Comparison of ENCODE assay signal across 23 mouse cellular contexts in the genomic region with DNA sequence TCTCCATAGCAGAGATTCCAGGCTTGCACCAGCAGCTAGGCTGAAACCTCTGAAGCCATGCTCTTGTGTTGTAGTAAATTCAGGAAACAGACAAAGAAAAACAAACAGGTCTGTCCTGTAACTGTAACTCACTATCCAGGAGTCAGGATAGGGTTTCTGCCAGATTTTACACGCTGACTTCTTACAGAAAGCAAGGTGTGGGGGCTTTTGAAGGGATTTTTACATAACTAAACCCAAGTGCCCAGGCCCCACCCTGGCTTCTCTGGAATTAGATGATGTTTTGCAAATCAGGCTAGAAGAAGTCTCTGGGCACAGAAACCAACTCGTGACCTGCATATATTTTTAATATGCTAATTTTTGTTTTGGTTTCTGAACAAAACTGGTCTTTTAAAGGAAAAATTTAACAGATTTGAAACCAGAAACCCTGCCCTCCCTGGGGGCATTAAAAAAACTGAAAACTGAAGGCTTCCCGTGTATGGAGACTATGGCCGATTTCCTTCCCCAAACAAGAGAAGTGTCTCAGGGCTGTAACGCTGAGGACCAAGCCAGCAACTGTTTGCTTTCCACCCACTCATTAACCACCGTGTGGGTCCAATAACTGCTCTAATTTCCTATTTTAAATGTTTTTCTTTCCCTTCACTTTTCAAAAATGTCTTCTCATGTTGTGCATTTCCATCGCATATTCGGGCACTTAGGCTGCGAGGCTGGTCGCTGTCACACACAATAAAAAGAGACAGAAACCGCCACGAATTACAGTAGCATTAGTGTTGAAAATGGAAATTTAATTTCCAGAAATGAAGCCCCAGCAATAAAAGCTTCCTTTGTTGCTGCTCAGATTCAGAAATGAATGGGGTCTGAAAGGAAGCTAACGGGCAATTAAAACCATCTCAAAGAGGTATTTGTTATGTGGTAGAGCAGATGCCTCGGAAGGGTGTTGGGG. TPM values are rescaled to one million over a fixed set of nuclear protein-coding genes. Genes with fewer than 3 reads are reported as not detected.
DNase-seq lines count a peak whose midpoint lies in the region; ATAC-seq and TF ChIP-seq lines count a peak whose summit lies in the region.
"Had no signal": no experiment of that assay in that cellular context is flagged by ENCODE, and none has a peak within 500 bp of the region (broad histone marks: within the 10 kb centered on the region; RNA-seq: fewer than 3 reads in every experiment).

No protein-coding gene starts in this region.

- 36% methylated on average over 14 of the region's 14 CpGs for WGBS in embryonic facial prominence, embryonic 11.5 days
- 50% methylated on average over 14 of the region's 14 CpGs for WGBS in embryonic facial prominence, embryonic 10.5 days
- WGBS in kidney, postnatal 0 days, result 50% methylated on average over 14 of the region's 14 CpGs
- WGBS in kidney, embryonic 14.5 days, result 51% methylated on average over 14 of the region's 14 CpGs

- no peak for ATAC-seq in embryonic facial prominence, embryonic 11.5 days (replicated peaks; ENCODE audit: insufficient number of reproducible peaks, low FRiP score, low TSS enrichment, low read depth)
- ATAC-seq in kidney, postnatal 0 days (replicated peaks; ENCODE audit: low FRiP score, low read depth), result no peak
- ATAC-seq in kidney, embryonic 14.5 days (ENCODE audit: low FRiP score, low TSS enrichment), result no peak
- ATAC-seq in erythroblast, adult 5-6 weeks (replicated peaks; ENCODE audit: low FRiP score, poor library complexity, severe bottlenecking), result no peak
- ATAC-seq: activated CD4-positive, CD25-positive, alpha-beta regulatory T cell, adult 4 months; liver, embryonic 12.5 days had no signal

- peak; percentile 63 for DNase-seq in embryonic facial prominence, embryonic 11.5 days (ENCODE audit: low spot score)
- DNase-seq in embryonic facial prominence, embryonic 10.5 days (ENCODE audit: low spot score), result no peak
- peak; percentile 15 for DNase-seq in kidney, postnatal 0 days (ENCODE audit: low spot score)
- DNase-seq in ZHBTc4 (ENCODE audit: low read depth, low spot score), result peak; percentile 49
- peak; percentile 12 for DNase-seq in mesoderm, embryonic 11.5 days (ENCODE audit: low read depth, low spot score)
- DNase-seq in spleen, adult 12 weeks (ENCODE audit: low spot score), result no peak
- DNase-seq: adrenal gland, postnatal 36 days; heart, postnatal 36 days; kidney, postnatal 10 days had no signal

- no peaks in the 10 kb centered on the region for H3K9me3 ChIP-seq in embryonic facial prominence, embryonic 11.5 days (replicated peaks; ENCODE audit: control insufficient read depth, low read length)
- no peaks in the 10 kb centered on the region for H3K9me3 ChIP-seq in embryonic facial prominence, embryonic 10.5 days
- no peaks in the 10 kb centered on the region for H3K9me3 ChIP-seq in kidney, postnatal 0 days (replicated peaks; ENCODE audit: low read length)
- no peaks in the 10 kb centered on the region for H3K9me3 ChIP-seq in kidney, embryonic 14.5 days (ENCODE audit: control insufficient read depth, low read length)
- H3K9me3 ChIP-seq: heart, embryonic 10.5 days; lung, embryonic 15.5 days; neural tube, embryonic 13.5 days; stomach, embryonic 15.5 days had no signal

- H3K4me3 ChIP-seq in embryonic facial prominence, embryonic 11.5 days (ENCODE audit: low read depth, low read length), result no peak overlapping the region
- no peak overlapping the region for H3K4me3 ChIP-seq in embryonic facial prominence, embryonic 10.5 days
- no peak overlapping the region for H3K4me3 ChIP-seq in kidney, postnatal 0 days (replicated peaks; ENCODE audit: low read depth, low read length)
- H3K4me3 ChIP-seq in kidney, embryonic 14.5 days (ENCODE audit: low read length), result no peak overlapping the region
- H3K4me3 ChIP-seq: heart, embryonic 10.5 days; liver, embryonic 12.5 days; lung, embryonic 15.5 days; neural tube, embryonic 13.5 days; stomach, embryonic 15.5 days had no signal

- H3K9ac ChIP-seq in embryonic facial prominence, embryonic 11.5 days (replicated peaks; ENCODE audit: low read length), result no peak overlapping the region
- H3K9ac ChIP-seq in kidney, postnatal 0 days (ENCODE audit: low read depth, low read length), result no peak overlapping the region
- H3K9ac ChIP-seq in kidney, embryonic 14.5 days (ENCODE audit: low read depth, low read length), result no peak overlapping the region
- H3K9ac ChIP-seq: liver, embryonic 12.5 days; lung, embryonic 15.5 days; neural tube, embryonic 13.5 days; stomach, embryonic 15.5 days had no signal

- H3K27me3 ChIP-seq in embryonic facial prominence, embryonic 11.5 days (ENCODE audit: control insufficient read depth, insufficient read depth, low read length), result no peaks in the 10 kb centered on the region
- 0 out of 2 replicates have a peak, but pooled peaks cover 4% of the 10 kb centered on the region for H3K27me3 ChIP-seq in embryonic facial prominence, embryonic 10.5 days (replicated peaks; ENCODE audit: low read depth, poor library complexity, severe bottlenecking)
- H3K27me3 ChIP-seq in kidney, postnatal 0 days (ENCODE audit: insufficient read depth, low read length), result no peaks in the 10 kb centered on the region
- H3K27me3 ChIP-seq in kidney, embryonic 14.5 days (ENCODE audit: control insufficient read depth, insufficient read depth, low read length), result no peaks in the 10 kb centered on the region
- H3K27me3 ChIP-seq: liver, embryonic 12.5 days; lung, embryonic 15.5 days; neural tube, embryonic 13.5 days; stomach, embryonic 15.5 days had no signal

- no peak overlapping the region for H3K4me2 ChIP-seq in embryonic facial prominence, embryonic 11.5 days (ENCODE audit: low read depth, low read length)
- no peak overlapping the region for H3K4me2 ChIP-seq in kidney, postnatal 0 days (ENCODE audit: low read length)
- H3K4me2 ChIP-seq in kidney, embryonic 14.5 days (replicated peaks; ENCODE audit: low read depth, low read length), result no peak overlapping the region
- H3K4me2 ChIP-seq: liver, embryonic 12.5 days; lung, embryonic 15.5 days; neural tube, embryonic 13.5 days; stomach, embryonic 15.5 days had no signal

- no peak for TF ChIP-seq CTCF in kidney, postnatal 0 days (IDR thresholded peaks at IDR 0.05; ENCODE audit: low read depth)

- 0 out of 2 replicates have a peak overlapping the region, but pooled peaks have one; percentile 35 for H3K27ac ChIP-seq in embryonic facial prominence, embryonic 11.5 days (replicated peaks; ENCODE audit: low read depth, low read length)
- H3K27ac ChIP-seq in embryonic facial prominence, embryonic 10.5 days (replicated peaks), result no peak overlapping the region
- no peak overlapping the region for H3K27ac ChIP-seq in kidney, postnatal 0 days
- H3K27ac ChIP-seq in kidney, embryonic 14.5 days (ENCODE audit: low read depth, low read length), result no peak overlapping the region
- H3K27ac ChIP-seq: heart, embryonic 10.5 days; liver, embryonic 12.5 days; lung, embryonic 15.5 days; neural tube, embryonic 13.5 days; stomach, embryonic 15.5 days had no signal

- H3K4me1 ChIP-seq in embryonic facial prominence, embryonic 11.5 days (ENCODE audit: control insufficient read depth, insufficient read depth, low read length), result no peaks in the 10 kb centered on the region
- H3K4me1 ChIP-seq in embryonic facial prominence, embryonic 10.5 days, result peaks cover 12% of the 10 kb centered on the region
- H3K4me1 ChIP-seq in kidney, postnatal 0 days (replicated peaks; ENCODE audit: insufficient read depth, low read length), result no peaks in the 10 kb centered on the region
- H3K4me1 ChIP-seq in kidney, embryonic 14.5 days (ENCODE audit: control insufficient read depth, insufficient read depth, low read length), result no peaks in the 10 kb centered on the region
- H3K4me1 ChIP-seq: heart, embryonic 10.5 days; liver, embryonic 12.5 days; lung, embryonic 15.5 days; stomach, embryonic 15.5 days had no signal

- H3K36me3 ChIP-seq in embryonic facial prominence, embryonic 11.5 days (replicated peaks; ENCODE audit: control insufficient read depth, insufficient read depth, low read depth, low read length), result no peaks in the 10 kb centered on the region
- no peaks in the 10 kb centered on the region for H3K36me3 ChIP-seq in embryonic facial prominence, embryonic 10.5 days (replicated peaks)
- H3K36me3 ChIP-seq in kidney, postnatal 0 days (ENCODE audit: insufficient read depth, low read length), result no peaks in the 10 kb centered on the region
- H3K36me3 ChIP-seq in kidney, embryonic 14.5 days (ENCODE audit: control insufficient read depth, insufficient read depth, low read length), result no peaks in the 10 kb centered on the region
- H3K36me3 ChIP-seq: heart, embryonic 10.5 days; liver, embryonic 12.5 days; lung, embryonic 15.5 days; neural tube, embryonic 13.5 days; stomach, embryonic 15.5 days had no signal

RNA-seq across cellular contexts. Expression of gene Irx6, which starts 45.1 kb away (rescaled TPM):
- polyA plus RNA-seq in embryonic facial prominence, embryonic 11.5 days (2014; fragmentation: Nextera tagmentation; extraction: Ambion mirVana), result 0.72 and 0.84 TPM in 2 replicates
- polyA plus RNA-seq in embryonic facial prominence, embryonic 10.5 days (2016; fragmentation: Nextera tagmentation; extraction: Ambion mirVana), result 0.11 and 0.37 TPM in 2 replicates
- polyA plus RNA-seq in kidney, postnatal 0 days (2015; fragmentation: Nextera tagmentation; extraction: Ambion mirVana), result 0.05 and 0.08 TPM in 2 replicates
- polyA plus RNA-seq in kidney, embryonic 14.5 days (2014; fragmentation: Nextera tagmentation; extraction: Ambion mirVana), result not detected in 2 replicates
- not detected in 2 replicates for total RNA-seq in erythroblast, adult 5-6 weeks (2015; ENCODE audit: low replicate concordance)
- not detected in 2 replicates for total RNA-seq in erythroblast, adult 5-6 weeks (2017; ENCODE audit: low replicate concordance)
- total RNA-seq: adrenal gland, postnatal 36 days; gastrocnemius, adult 8-10 months; heart, postnatal 36 days; megakaryocyte progenitor cell, adult 5-6 weeks; monocyte, adult 5-6 weeks had no signal
- polyA plus RNA-seq: activated CD4-positive, CD25-positive, alpha-beta regulatory T cell, adult 4 months; C2C12; intestine, embryonic 14.5 days; liver, embryonic 12.5 days; lung, embryonic 15.5 days; small intestine, adult 2 months had no signal

Comparison
In these comparisons a context has a peak if more than half of its experiments do, and no peak if none do; other contexts are left out.
1. DNase-seq: peak in embryonic facial prominence, embryonic 11.5 days (single experiment), kidney, postnatal 0 days (single experiment), ZHBTc4 (single experiment) and mesoderm, embryonic 11.5 days (single experiment); none in embryonic facial prominence, embryonic 10.5 days (single experiment) and spleen, adult 12 weeks (single experiment).